Mouse (Mus musculus): ENCODE results near the gene Npy4r. TPM values are rescaled to one million over a fixed set of nuclear protein-coding genes. Genes with fewer than 3 reads are reported as not detected.

Npy4r gene
- not detected for total RNA-seq (2023)

DNA sequence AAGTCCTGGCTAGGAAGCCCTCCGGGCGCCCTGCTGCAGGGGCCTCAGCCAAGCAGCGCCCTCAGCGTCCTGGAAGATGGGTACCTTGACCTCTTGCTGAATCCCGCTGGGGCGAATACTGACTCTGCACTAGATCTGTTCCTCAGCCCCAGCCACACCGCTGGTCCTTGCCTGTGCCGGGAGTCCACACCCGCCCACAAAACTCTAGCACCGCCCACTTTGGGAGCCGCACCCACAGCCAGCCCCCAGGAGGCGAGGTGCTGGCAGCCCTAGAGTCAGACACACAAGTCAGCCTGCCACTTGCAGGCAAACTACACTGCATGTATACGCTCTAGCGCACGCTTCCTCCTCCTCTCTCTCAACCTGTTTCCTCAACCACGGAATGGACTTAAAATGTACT lies at the start of gene Npy4r:
TSS of gene Npy4r (minus strand) at position 148 of the 400 bp plus-strand sequence.

DNA sequence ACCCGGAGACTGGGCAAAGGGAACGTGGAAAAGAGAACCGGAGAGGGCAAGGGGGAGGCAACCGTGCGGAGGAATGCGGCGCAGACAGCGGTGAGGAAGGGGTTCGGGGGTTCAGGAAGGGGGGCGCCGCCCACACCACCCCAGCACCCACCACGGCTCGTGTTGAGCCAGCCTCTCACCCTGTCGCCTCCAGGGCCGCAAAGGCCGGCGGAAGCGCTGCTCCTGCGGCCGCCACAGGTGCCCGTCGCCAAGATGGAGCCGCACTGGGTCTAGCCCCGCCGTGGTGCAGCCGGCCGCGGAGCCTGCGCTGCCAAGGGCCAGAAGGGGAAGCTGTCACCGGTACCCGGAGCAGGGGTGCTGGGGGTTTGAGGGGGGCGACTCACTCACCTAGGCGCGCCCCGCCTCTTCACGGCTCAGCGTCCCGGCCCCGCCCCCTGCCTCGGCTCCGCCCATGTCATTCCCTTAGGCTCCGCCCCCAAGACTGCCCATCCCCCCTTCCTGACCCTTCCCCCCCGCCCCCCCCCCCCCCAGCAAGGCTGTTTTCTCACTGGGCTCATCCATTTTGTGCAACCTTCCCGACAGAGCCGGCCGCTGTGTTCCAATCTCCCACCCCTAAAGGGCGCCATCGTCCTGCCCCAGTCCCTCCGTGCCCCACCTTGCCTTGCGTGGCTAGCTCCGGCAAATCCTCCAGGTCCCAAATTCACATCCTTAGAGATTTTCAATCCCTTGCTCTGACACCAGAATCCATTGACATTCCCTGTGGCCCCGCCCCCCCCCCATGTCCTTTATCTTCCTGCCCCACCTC lies 49.1 kb upstream of the Npy4r start, which contains the start of gene Gprin2:
TSS of gene Gprin2 (minus strand) at position 423 of the 805 bp plus-strand sequence.

DNA sequence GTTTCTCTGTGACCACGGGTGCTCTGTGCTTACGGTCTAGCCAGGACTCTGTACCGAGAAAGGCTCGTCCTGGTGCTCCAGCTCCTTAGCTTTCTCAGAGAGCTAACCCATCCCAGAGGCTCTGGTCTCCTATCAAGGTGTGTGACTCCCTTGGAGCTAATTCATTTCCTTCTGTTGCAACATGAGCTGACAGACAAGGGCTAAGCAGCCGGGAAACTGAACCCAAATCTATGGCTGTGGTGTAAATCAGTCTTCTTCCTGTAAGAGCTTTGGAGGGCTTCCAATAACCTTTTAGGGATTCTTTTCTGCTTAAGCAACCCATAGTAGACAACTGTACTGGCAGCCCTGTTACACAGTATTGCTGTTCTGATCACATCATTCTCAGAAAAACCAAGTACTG lies 49.7 kb downstream of the Npy4r start, which contains the start of gene A630023A22Rik:
TSS of gene A630023A22Rik (minus strand) at position 154 of the 400 bp plus-strand sequence.

Other genes starting within 250 kb of the Npy4r start
- not detected for gene Gdf10, start 228.9 kb downstream of the Npy4r start, total RNA-seq (2023)
- not detected for gene Gdf2, start 211.4 kb downstream of the Npy4r start, total RNA-seq (2023)
- gene Rbp3, start 198.5 kb downstream of the Npy4r start, total RNA-seq (2023): not detected
- gene Zfp488, start 173.7 kb downstream of the Npy4r start, total RNA-seq (2023): 0.29 TPM
- gene Gm30083, start 137.3 kb downstream of the Npy4r start, total RNA-seq (2023): not detected
- not detected for gene Gm5460, start 135.7 kb downstream of the Npy4r start, total RNA-seq (2023)
- not detected for gene Antxrl, start 99.8 kb downstream of the Npy4r start, total RNA-seq (2023)
- gene Anxa8, start 66.5 kb downstream of the Npy4r start, total RNA-seq (2023): not detected
- not detected for gene A630023A22Rik, start 49.7 kb downstream of the Npy4r start, total RNA-seq (2023)
- gene Gprin2, start 49.2 kb upstream of the Npy4r start, total RNA-seq (2023): 0.09 TPM
- not detected for gene Syt15, start 67.1 kb upstream of the Npy4r start, total RNA-seq (2023)
- 20.6 TPM for gene Shld2, start 158.0 kb upstream of the Npy4r start, total RNA-seq (2023)
- 153 TPM for gene Glud1, start 158.2 kb upstream of the Npy4r start, total RNA-seq (2023)
- not detected for gene Fam25c, start 202.9 kb upstream of the Npy4r start, total RNA-seq (2023)
- gene Sncg, start 222.3 kb upstream of the Npy4r start, total RNA-seq (2023): not detected
- 0.44 TPM for gene Mmrn2, start 223.0 kb upstream of the Npy4r start, total RNA-seq (2023)

Data from CD4-positive naive resting alpha-beta T cell, adult 76 days (primary cell).